Mouse (Mus musculus) kidney, adult 2 months (tissue): Measurements from ENCODE around the gene Gm21190. TPM values are rescaled to one million over a fixed set of nuclear protein-coding genes. Genes with fewer than 3 reads are reported as not detected.
"Not testable (repeated sequence)": the region's sequence is repeated elsewhere in the genome, so short reads cannot be mapped to it uniquely, and the experiment has no call there.

Source experiments
- DNase-seq: peaks from one replicate; pipeline ENCODE4 v3.0.0; 2021
- H3K27ac ChIP-seq: fragments of 200-500 bp; 2 replicates; pipeline ENCODE4 v1.5.1; 2012; ENCODE audit warnings: low read depth, low read length, control low read depth, inconsistent platforms; ENCODE audit not compliant: insufficient read depth
- H3K27me3 ChIP-seq: fragments of 200-500 bp; replicated peaks from 2 replicates; pipeline ENCODE4 v1.6.1; 2012; ENCODE audit warnings: mild to moderate bottlenecking, moderate library complexity, low read length, inconsistent platforms; ENCODE audit not compliant: control insufficient read depth, insufficient read depth
- H3K36me3 ChIP-seq: fragments of 200-500 bp; 2 replicates; pipeline ENCODE4 v1.6.1; 2012; ENCODE audit warnings: mild to moderate bottlenecking, moderate library complexity, low read length, inconsistent platforms; ENCODE audit not compliant: control insufficient read depth, insufficient read depth
- H3K4me1 ChIP-seq: fragments of 200-500 bp; 2 replicates; pipeline ENCODE4 v1.6.1; 2011; ENCODE audit warnings: low read length; ENCODE audit not compliant: control insufficient read depth, insufficient read depth
- H3K4me3 ChIP-seq: fragments of 200-500 bp; 2 replicates; pipeline ENCODE4 v1.5.1; 2011; ENCODE audit warnings: mild to moderate bottlenecking, low read depth, low read length, control low read depth; ENCODE audit not compliant: insufficient read depth
- CTCF ChIP-seq: fragments of 200-500 bp; conservative IDR thresholded peaks from 2 replicates; pipeline ENCODE4 v1.5.1; 2011; ENCODE audit warnings: low read depth, mild to moderate bottlenecking, control low read depth, low read length, moderate library complexity, mixed read lengths; ENCODE audit not compliant: insufficient read depth, insufficient read length
- POLR2A ChIP-seq: fragments of 200-500 bp; IDR thresholded peaks from one replicate; pipeline ENCODE4 v1.6.1; 2011; ENCODE audit warnings: low read depth, low read length, control low read depth
- WGBS: fragments of 180-500 bp; shearing (Covaris S2); methylation state at CpG from one replicate; pipeline ENCODE4 v1.1.7; 2018; 5-methylcytosine and 5-hydroxymethylcytosine counted together
- polyA plus RNA-seq: library from polyadenylated mRNA; depleted of rRNA; stranded (reverse); fragments of >200 nt; gene quantifications from 2 replicates; pipeline ENCODE4 v1.2.3, GENCODE M21; 2012; rRNA removed

The Gm21190 gene
- polyA plus RNA-seq, 1 experiment = 0.08 TPM

DNA sequence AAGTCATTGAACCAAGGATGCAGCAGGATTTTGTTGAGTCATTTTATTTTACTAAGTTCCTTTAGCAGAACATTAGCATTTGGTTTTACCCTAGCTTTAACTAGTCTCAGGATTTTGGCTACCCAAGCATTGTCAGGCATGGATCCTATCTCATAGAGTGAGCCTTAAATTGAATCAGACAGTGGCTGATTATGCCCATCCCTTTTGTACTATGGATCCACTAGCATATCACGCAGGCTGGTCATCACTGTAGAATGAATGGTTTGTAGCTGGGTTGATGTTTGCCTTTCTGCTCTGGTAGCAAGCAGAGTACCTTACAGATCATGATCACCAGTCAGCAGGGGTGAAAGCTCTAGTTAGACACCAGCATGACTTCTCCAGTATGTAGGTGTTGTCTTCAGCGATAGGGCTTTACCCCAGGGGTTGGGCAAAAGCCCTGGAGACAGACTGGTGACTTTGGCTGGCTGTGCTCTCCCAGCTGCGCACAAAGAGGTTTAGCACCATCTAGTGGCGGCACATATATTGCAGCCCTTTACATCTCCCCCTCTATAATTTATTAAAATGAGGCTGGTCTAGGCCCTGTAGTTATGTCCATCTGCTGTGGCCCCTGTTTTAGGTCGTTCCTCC lies 30.1 kb downstream of the Gm21190 start:
- peak; percentile 38 for TF ChIP-seq CTCF
- H3K36me3 ChIP-seq, H3K4me1 ChIP-seq, H3K27me3 ChIP-seq, H3K4me3 ChIP-seq, H3K27ac ChIP-seq: not testable (repeated sequence)
- peak; percentile 35 for DNase-seq
- WGBS = 31% methylated on average over 5 of the region's 5 CpGs

DNA sequence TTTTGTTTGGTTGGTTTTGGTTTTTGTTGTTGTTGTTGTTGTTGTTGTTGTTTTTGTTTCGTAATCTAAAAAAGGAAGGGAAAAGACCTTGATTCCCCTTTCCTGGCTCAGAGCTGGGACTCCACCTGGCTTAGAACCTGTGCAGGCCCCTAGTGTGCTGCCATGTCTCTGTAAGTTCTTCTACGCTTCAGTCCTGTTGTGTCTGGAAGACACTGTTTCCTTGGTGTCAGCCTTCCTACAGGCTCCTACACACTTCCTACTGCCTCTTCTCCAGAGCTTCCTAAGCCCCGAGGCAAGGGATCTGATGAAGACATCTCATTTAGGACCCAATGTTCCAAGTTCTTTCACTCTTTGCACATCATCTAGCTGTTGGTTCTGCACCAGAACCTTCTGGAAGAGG lies 30.7 kb downstream of the Gm21190 start:
- not testable (repeated sequence) for H3K4me3 ChIP-seq

DNA sequence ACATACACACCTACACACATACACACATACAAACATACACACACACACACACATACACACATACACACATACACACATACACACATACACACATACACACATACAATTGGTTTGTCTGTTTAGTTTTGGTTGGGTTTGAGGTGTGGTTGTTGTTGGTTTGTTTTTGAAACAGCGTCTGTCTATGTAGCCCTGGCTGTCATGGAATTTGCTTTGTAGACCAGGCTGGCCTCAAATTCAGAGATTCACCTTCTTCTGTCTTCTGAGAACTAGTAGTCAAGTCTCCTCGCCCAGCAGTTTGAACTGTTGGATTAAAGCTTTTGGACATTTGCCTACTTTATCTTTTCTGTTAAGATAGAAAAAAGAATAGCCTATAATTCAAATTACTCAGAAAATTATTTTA lies 38.1 kb downstream of the Gm21190 start:
- not testable (repeated sequence) for H3K4me1 ChIP-seq, H3K27me3 ChIP-seq, DNase-seq, H3K27ac ChIP-seq, H3K36me3 ChIP-seq, H3K4me3 ChIP-seq
- 57% methylated on average over 2 of the region's 2 CpGs for WGBS

More for the DNA sequence above, 30.7 kb downstream of the Gm21190 start:
- H3K27ac ChIP-seq, DNase-seq, H3K4me1 ChIP-seq, H3K36me3 ChIP-seq, H3K27me3 ChIP-seq: not testable (repeated sequence)
- WGBS = 69% methylated on average over 3 of the region's 3 CpGs

DNA sequence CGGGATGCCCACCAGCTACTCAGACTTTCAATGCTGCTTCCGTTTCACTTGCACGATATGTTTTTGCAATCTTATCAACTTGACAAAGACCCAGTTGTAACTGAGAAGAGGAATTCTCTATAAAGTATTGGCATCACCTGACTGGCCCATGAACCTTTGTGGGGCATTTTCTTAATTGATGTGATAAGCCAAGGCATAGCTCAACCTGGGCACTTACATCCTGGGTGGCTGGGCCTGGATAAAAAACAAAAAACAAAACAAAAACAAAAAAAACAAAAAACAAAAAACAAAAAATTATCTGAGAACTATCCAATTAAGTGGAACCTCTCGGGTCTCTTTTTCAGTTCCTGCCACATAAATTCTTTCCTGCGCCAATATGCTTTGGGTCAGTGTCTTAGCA lies 40.3 kb downstream of the Gm21190 start:
- WGBS = 86% methylated on average over 5 of the region's 5 CpGs
- DNase-seq = no peak
- Histone ChIP-seq H3K27me3 (no peaks in the 10 kb centered on the region), H3K4me3 (no peak overlapping the region), H3K27ac (no peak overlapping the region), H3K36me3 (no peaks in the 10 kb centered on the region), H3K4me1 (no peaks in the 10 kb centered on the region)
- no peak for TF ChIP-seq POLR2A
- TF ChIP-seq CTCF = no peak

DNA sequence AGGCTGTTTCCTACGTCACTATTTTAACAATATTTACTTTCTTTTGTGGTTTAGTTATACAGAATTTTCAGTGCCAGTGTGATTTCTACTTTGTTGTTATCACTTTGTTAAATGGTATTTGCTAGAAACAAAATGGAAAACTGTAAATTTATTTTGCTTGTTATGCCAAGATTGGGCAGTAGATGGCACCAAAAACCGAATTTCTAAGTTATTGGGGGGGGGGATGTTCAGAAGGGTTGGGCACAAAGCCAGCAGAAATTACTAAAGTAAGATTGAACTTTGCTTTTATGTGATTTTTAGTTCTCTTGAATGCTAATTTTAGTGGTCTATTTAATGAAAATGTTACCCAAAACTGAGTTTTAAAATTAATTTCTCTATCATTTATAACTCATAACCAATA lies 44.4 kb downstream of the Gm21190 start:
- H3K27me3 ChIP-seq, H3K4me3 ChIP-seq, H3K4me1 ChIP-seq, H3K27ac ChIP-seq, H3K36me3 ChIP-seq: not testable (repeated sequence)
- 24% methylated on average over 2 of the region's 2 CpGs for WGBS
- peak; percentile 18 for DNase-seq

DNA sequence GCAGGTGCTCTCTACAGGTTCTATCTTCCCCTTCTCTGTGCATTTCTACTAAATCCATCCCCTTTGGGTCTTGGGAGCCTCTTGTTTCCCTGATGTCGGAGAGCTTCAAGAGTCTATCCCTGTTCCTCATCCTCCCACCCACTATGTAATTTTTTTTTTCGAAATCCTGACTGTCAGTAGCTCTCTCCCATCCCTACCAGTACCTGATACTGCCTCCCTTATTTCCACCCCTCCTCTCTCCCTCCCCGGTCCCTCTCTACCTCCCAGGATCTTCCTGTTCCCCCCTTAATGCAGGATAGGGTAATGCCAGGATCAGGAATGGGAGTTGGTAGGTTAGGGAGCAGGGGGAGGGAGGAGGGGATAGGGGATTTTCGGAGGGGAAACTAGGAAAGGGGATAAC lies 45.4 kb downstream of the Gm21190 start:
- H3K27ac ChIP-seq, H3K27me3 ChIP-seq, H3K4me1 ChIP-seq, H3K36me3 ChIP-seq, H3K4me3 ChIP-seq, DNase-seq: not testable (repeated sequence)
- WGBS = 51% methylated on average over 4 of the region's 4 CpGs

DNA sequence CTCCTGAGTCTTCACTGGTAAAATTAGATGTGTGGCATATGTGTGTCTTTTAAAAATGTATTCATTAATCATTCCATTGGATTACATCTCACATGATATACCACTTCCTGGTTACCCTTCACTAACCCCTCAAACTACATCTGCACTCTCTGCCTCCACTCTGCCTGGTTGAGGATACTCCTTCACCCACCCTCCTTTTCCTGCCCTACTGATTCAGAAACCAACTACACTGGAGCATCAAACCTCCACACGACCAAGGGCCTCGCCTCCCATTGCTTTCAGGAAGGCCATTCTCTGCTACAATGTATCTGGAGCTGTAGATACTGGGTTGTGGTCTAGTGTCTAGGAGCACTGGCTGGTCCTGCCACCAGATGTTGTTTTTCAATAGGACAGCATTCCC lies 46.2 kb downstream of the Gm21190 start:
- not testable (repeated sequence) for H3K36me3 ChIP-seq, H3K27ac ChIP-seq, H3K27me3 ChIP-seq, H3K4me1 ChIP-seq, H3K4me3 ChIP-seq
- DNase-seq = peak; percentile 17
- 52% methylated on average over 2 of the region's 2 CpGs for WGBS

DNA sequence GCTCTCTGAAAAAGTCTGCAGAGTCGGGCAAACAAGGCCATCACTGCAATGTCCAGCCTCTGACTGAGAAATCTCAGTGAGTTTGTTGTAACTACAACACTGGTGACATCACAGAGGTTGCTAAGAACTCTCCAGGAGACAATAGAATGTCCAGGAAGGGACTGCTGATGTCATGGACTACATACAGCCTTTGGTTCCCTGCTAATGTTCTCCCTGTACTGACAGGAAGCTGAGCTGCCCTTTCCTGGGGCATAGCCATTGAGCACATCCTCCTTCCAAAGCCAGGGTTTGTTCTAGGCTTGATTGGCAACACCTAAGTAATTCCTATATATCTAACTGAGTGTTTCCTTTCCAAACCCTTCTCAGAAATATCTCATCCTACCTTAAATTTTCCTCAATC lies 52.6 kb downstream of the Gm21190 start, which contains the start of gene Gm21149:
Gm21149 (minus strand) TSS at position 101 of the 400 bp plus-strand sequence.
- DNase-seq = not testable (repeated sequence)
- WGBS = 59% methylated on average over 1 of the region's 1 CpGs

More for the DNA sequence above, 52.6 kb downstream of the Gm21190 start, which contains the start of gene Gm21149:
- H3K36me3 ChIP-seq, H3K27ac ChIP-seq, H3K4me3 ChIP-seq, H3K27me3 ChIP-seq, H3K4me1 ChIP-seq: not testable (repeated sequence)

Other genes starting within 250 kb of the Gm21190 start
- not detected in 2 replicates for gene Gm21149, start 52.7 kb downstream of the Gm21190 start, polyA plus RNA-seq
- gene Gm21083, start 48.1 kb upstream of the Gm21190 start, polyA plus RNA-seq = not detected in 2 replicates
- not detected in 2 replicates for gene Speer4d, start 89.8 kb upstream of the Gm21190 start, polyA plus RNA-seq
- gene 4930572O03Rik, start 127.8 kb upstream of the Gm21190 start, polyA plus RNA-seq = not detected in 2 replicates
- not detected in 2 replicates for gene Speer4c, start 185.0 kb upstream of the Gm21190 start, polyA plus RNA-seq